In the genomic region with DNA sequence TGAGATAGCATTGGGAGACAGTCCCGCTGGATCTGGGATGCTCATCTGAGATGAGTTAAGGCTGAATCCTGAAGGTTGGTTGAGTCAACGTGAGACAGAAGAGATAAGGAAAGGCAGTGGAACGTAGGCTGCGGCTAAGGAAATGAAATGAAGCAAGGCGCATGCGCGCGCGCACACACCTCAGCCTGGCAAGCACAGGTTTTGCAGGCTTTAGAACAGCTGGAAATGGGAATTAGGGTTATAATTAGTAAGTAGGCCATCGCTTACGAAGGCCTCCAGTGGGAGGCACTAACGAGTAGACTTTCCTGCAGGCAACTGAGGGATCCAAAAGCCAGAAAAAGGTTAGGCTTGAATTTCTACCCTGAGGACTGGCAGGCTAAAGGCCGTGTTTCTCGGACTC, we compare ENCODE assay signal across 12 mouse cellular contexts. TPM values are rescaled to one million over a fixed set of nuclear protein-coding genes. Genes with fewer than 3 reads are reported as not detected.
A peak's percentile ranks its signal among the peaks of the same experiment; 100 is the strongest.
DNase-seq lines count a peak whose midpoint lies in the region; ATAC-seq and TF ChIP-seq lines count a peak whose summit lies in the region.
"Had no signal": no experiment of that assay in that cellular context is flagged by ENCODE, and none has a peak within 500 bp of the region (broad histone marks: within the 10 kb centered on the region; RNA-seq: fewer than 3 reads in every experiment).

No protein-coding gene starts in this region.

- intact Hi-C loops in heart, postnatal 25 days (cut with DNase I) = no loop called here

- H3K4me2 ChIP-seq in lung, embryonic 14.5 days = no peak overlapping the region
- H3K4me2 ChIP-seq in embryonic facial prominence, embryonic 13.5 days = peak overlapping the region; percentile 14; the same call in 1 of the 2 replicates
- H3K4me2 ChIP-seq: liver, embryonic 11.5 days; neural tube, embryonic 12.5 days had no signal

- 50% methylated on average over 14 of the region's 14 CpGs for WGBS in lung, embryonic 14.5 days
- WGBS in embryonic facial prominence, embryonic 13.5 days = 53% methylated on average over 14 of the region's 14 CpGs

- DNase-seq in heart, postnatal 4 days = peak; percentile 27
- DNase-seq in heart, postnatal 25 days (ENCODE audit: low spot score) = no peak
- DNase-seq in lung, embryonic 14.5 days = no peak
- DNase-seq in lung, postnatal 4 days = no peak
- DNase-seq in ZHBTc4 (ENCODE audit: low read depth, low spot score) = peak; percentile 71
- no peak for DNase-seq in layer of hippocampus, postnatal 10 days (ENCODE audit: low spot score in 2 of 2)
- DNase-seq: cerebellum, adult 9-11 months; heart, adult 11 months; kidney, postnatal 14 days had no signal

- no peaks in the 10 kb centered on the region for H3K9me3 ChIP-seq in lung, embryonic 14.5 days (ENCODE audit: low read depth, low read length)
- no peaks in the 10 kb centered on the region for H3K9me3 ChIP-seq in embryonic facial prominence, embryonic 13.5 days
- H3K9me3 ChIP-seq: neural tube, embryonic 12.5 days had no signal

- H3K27ac ChIP-seq in lung, embryonic 14.5 days (ENCODE audit: low read depth) = no peak overlapping the region
- 0 out of 2 replicates have a peak overlapping the region, but pooled peaks have one; percentile 28 for H3K27ac ChIP-seq in embryonic facial prominence, embryonic 13.5 days
- H3K27ac ChIP-seq: neural tube, embryonic 12.5 days had no signal

- peaks cover 39% of the 10 kb centered on the region for H3K36me3 ChIP-seq in lung, embryonic 14.5 days (ENCODE audit: insufficient read depth)
- H3K36me3 ChIP-seq in embryonic facial prominence, embryonic 13.5 days = peaks cover 38% of the 10 kb centered on the region

- ATAC-seq in lung, embryonic 14.5 days (ENCODE audit: insufficient read depth) = no peak
- ATAC-seq in embryonic facial prominence, embryonic 13.5 days (ENCODE audit: insufficient number of reproducible peaks, insufficient read depth, low FRiP score, low TSS enrichment, low read depth) = no peak

- H3K4me1 ChIP-seq in lung, embryonic 14.5 days (ENCODE audit: insufficient read depth) = no peaks in the 10 kb centered on the region
- H3K4me1 ChIP-seq in embryonic facial prominence, embryonic 13.5 days = peaks cover 8% of the 10 kb centered on the region; the same call in 1 of the 2 replicates

- TF ChIP-seq CTCF in lung, embryonic 14.5 days (IDR thresholded peaks at IDR 0.05; ENCODE audit: low read depth) = 0 out of 2 replicates have a peak, but pooled peaks have one; percentile 14

- H3K9ac ChIP-seq in lung, embryonic 14.5 days = no peak overlapping the region
- no peak overlapping the region for H3K9ac ChIP-seq in embryonic facial prominence, embryonic 13.5 days
- H3K9ac ChIP-seq: neural tube, embryonic 12.5 days had no signal

- H3K27me3 ChIP-seq in lung, embryonic 14.5 days (ENCODE audit: insufficient read depth, low read length) = no peaks in the 10 kb centered on the region
- no peaks in the 10 kb centered on the region for H3K27me3 ChIP-seq in embryonic facial prominence, embryonic 13.5 days
- H3K27me3 ChIP-seq: neural tube, embryonic 12.5 days had no signal

- no peak overlapping the region for H3K4me3 ChIP-seq in lung, embryonic 14.5 days (ENCODE audit: low read depth, low read length)
- H3K4me3 ChIP-seq in embryonic facial prominence, embryonic 13.5 days = no peak overlapping the region
- H3K4me3 ChIP-seq: neural tube, embryonic 12.5 days had no signal

RNA-seq across cellular contexts. Expression of a gene that starts 19.1 kb away (rescaled TPM):
- total RNA-seq in heart, postnatal 4 days (2021) = 100 to 1,000 TPM; 197 to 201 TPM
- 100 to 1,000 TPM; 207 to 215 TPM for total RNA-seq in heart, postnatal 25 days (2021)
- polyA plus RNA-seq in lung, embryonic 14.5 days (2014; fragmentation: Nextera tagmentation; extraction: Ambion mirVana) = 327 and 339 TPM in 2 replicates
- 266 and 285 TPM in 2 replicates for polyA plus RNA-seq in embryonic facial prominence, embryonic 13.5 days (2015; fragmentation: Nextera tagmentation; extraction: Ambion mirVana)
- 100 to 1,000 TPM; 356 to 357 TPM for total RNA-seq in layer of hippocampus, postnatal 10 days (2021)

RNA-seq across cellular contexts. Expression of a gene that starts 41.5 kb away (rescaled TPM):
- total RNA-seq in heart, postnatal 4 days (2021) = 10 to 100 TPM; 42.6 to 44.4 TPM
- total RNA-seq in heart, postnatal 25 days (2021) = 10 to 100 TPM; 20.1 to 21.1 TPM
- polyA plus RNA-seq in lung, embryonic 14.5 days (2014; fragmentation: Nextera tagmentation; extraction: Ambion mirVana) = 31.7 and 33.5 TPM in 2 replicates
- polyA plus RNA-seq in embryonic facial prominence, embryonic 13.5 days (2015; fragmentation: Nextera tagmentation; extraction: Ambion mirVana) = 29.0 and 29.5 TPM in 2 replicates
- total RNA-seq in layer of hippocampus, postnatal 10 days (2021) = 10 to 100 TPM; 13.8 to 18.0 TPM

RNA-seq across cellular contexts. Expression of a gene that starts 45.8 kb away (rescaled TPM):
- total RNA-seq in heart, postnatal 4 days (2021) = 10 to 100 TPM; 20.0 to 23.6 TPM
- total RNA-seq in heart, postnatal 25 days (2021) = 1 to 10 TPM; 6.4 to 7.6 TPM
- 11.0 and 14.4 TPM in 2 replicates for polyA plus RNA-seq in lung, embryonic 14.5 days (2014; fragmentation: Nextera tagmentation; extraction: Ambion mirVana)
- 9.4 and 10.3 TPM in 2 replicates for polyA plus RNA-seq in embryonic facial prominence, embryonic 13.5 days (2015; fragmentation: Nextera tagmentation; extraction: Ambion mirVana)
- 10 to 100 TPM; 32.5 to 38.1 TPM for total RNA-seq in layer of hippocampus, postnatal 10 days (2021)

Comparison
In these comparisons a context has a peak if more than half of its experiments do, and no peak if none do; other contexts are left out.
1. DNase-seq: peak in heart, postnatal 4 days (single experiment) and ZHBTc4 (single experiment); none in heart, postnatal 25 days (single experiment), lung, embryonic 14.5 days (single experiment), lung, postnatal 4 days (0 of 2) and layer of hippocampus, postnatal 10 days (0 of 2).